Mouse (Mus musculus) thymus, postnatal 25 days (tissue): Measurements from ENCODE around the gene Yrdc.

Experiments
- DNase-seq: peaks from one replicate; pipeline ENCODE4 v3.0.0; 2022

Yrdc gene

GRCm38 (mm10) chr4:124850261-124850913 is at the start of gene Yrdc:
TSS of gene Yrdc (plus strand) at chr4:124850679.
- peak; percentile 94 for DNase-seq

DNA sequence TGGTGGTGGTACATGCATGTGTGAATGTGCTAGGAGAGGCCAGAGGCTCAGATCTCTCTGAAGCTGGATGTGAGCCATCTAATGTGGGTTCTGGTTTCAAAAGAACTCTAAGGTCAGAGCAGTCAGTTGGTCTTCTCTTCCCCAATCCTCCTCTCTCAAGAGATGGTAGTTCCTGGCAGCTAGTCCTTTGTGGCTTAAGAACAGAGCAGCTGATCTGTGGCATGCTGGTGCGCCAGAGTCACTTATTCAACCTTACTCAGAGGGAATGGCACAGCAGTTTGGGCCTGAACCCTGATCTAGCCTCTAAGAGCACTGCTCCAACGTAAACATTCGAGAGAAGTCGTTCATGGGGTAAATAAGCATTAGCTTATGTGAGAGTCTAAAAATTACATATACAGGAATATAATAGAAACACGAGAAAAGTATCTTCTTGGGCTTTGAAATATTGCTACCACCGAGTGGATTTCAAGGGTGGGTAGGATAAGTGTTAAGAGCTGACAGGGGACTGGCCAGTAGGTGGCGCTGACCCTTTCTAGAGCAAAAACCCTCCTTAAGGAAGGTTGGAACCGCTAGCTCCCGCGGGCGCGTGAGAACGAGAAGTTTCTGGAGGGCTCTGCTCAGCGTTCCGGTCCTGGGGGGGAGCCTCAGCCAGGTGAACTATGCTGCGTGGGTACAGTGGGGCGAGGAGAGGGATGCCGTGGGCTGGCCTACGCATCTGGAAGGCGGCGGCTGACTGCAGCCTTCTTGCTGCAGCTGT is 48.7 kb upstream of the Yrdc start, which contains the start of gene Mtf1:
TSS of gene Mtf1 (plus strand) at position 553 of the 757 bp plus-strand sequence.
- peak; percentile 87 for DNase-seq

GRCm38 (mm10) chr4:124802309-124803260 is 47.9 kb upstream of the Yrdc start:
- peak; percentile 97 for DNase-seq

DNA sequence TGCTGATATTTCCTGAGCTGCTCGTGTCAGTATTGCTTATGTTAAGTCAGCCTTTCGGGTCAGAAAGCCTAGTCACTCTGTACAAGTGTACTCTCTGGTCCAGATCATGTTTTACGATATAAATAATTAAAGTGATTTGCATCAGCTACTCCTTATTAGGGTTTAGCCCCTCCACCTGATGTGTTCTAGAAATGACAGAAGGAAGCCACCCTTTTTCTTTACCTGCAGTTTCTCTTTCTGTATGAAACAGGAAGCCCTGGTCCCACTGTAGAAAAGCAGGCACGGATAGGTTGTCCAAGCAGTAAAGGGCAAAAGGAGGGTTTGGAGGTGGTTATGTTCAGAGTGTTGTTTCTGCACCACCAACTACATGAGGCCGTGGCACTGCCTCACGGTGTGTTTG is 47.1 kb upstream of the Yrdc start:
- DNase-seq, result no peak

DNA sequence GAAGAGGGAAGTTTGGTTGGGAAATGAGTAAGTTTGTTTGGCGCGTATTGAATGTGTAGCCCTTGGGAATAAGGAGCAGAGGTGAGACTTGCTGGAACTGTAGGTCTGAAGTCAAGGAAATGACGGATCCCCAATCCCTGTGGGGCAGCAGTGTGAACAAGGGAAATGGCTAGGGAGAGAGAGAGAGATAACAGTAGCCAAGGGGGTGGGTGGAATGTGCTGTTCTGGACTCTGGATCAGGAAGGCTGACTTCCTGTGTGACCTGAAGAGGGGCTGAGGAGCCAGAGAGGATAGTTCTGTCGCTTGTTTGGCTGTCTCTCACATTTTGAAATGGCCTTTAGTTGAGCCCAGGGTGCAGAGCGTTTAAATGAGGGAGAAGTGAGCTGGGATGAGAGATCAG is 42.0 kb upstream of the Yrdc start:
- DNase-seq, result no peak

DNA sequence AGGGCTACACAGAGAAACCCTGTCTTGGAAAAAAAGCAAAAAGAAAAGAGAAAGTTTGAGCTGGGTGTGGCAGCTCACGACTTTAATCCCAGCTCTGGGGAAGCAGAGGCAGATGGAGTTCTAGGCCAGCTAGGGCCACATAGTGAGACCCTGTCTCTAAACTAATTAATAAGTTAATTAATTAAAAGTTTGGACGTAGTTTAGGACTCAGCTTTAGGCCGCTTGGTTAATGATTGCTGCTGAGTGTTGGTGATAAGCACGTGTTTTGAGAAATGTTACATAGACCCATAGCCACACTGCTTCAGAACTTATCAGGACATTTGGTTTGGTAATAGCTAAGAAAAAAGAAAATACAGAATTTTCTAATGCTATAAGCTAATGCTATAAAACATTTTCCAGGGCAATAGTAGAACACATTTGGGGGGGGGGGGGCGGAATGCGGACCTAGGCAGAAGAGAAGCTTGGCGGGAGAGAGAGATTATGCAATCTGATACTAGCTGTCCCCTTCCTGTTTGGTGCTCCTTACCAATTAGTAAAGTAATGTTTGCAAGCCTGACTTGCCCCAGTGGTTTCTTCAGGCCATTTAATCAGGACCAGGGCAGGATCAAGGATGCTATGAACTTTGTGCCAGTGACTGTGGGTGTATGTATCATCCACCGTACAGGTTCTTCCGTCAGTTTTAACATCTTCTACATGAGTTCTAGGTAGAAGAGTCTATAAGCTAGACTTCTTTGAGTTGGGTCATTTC is 41.2 kb upstream of the Yrdc start:
- DNase-seq, result no peak

GRCm38 (mm10) chr4:124810056-124810455 is 40.4 kb upstream of the Yrdc start:
- no peak for DNase-seq

DNA sequence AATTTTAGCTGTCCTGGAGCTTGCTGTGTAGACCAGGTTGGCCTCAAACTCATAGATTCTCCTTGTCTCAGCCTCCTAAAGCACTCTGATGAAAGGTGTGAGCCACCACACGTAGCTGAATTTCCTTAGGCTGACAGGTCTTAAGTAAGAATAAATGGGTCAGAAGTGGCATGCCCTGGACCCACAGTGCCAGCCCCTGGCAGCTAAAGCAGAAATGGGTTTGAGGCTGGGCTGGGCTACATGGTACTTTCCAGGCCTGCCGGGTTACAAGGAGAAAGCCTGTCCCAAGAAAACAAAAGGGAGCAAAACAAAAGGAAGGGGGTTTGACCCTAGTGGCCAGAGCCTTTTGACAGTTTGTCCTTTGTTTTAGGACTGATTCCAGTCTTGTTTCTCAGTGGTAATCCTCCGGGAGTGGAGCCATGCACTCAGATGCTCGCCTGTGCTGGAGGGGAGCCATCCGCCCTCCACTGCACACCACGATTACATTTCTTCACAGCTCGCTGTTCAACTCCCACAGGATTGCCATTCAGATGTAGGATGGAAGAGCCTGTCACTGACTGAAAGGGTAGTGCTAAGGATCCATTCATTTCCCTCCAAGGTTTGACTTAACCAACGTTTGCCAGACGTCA is 39.0 kb upstream of the Yrdc start:
- no peak for DNase-seq

GRCm38 (mm10) chr4:124815901-124816300 is 34.6 kb upstream of the Yrdc start:
- DNase-seq, result no peak

DNA sequence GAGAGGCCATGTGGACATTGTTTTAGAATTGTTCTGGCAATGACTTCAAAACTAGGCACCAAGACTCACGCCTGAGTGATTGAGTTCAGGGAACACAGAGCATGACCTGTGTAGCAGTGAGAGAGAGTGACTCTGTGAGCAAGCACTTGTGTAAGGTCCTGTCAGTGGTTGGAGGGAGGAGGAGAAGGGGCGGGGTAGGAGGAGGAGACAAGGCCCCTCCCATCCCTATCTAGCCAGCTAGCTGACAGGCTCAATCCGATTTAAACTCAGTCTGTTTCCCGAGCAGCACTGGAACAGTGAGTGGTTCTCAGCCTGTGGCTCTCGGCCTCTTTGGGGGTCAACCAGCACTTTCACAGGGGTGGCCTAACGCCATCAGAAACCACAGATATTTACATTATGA is 32.7 kb upstream of the Yrdc start:
- DNase-seq, result no peak

DNA sequence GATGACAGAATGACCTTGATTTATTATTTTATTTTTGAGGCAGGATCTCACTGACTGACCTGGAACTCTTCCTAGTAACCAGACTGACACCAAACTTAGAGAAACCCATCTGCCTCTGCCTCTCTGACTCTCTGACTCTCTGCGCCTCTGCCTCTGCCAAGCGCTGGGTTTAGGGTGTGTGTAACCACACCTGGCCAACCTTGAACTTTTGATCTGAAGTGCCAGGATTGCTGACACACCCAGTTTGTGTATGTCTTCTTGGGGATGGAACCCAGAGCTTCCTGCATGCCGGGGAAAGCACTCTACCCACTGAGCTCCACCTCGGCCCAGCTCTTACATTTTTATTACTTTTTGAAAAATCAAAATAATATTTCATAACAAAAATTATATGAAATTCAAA is 31.6 kb upstream of the Yrdc start:
- DNase-seq, result no peak

DNA sequence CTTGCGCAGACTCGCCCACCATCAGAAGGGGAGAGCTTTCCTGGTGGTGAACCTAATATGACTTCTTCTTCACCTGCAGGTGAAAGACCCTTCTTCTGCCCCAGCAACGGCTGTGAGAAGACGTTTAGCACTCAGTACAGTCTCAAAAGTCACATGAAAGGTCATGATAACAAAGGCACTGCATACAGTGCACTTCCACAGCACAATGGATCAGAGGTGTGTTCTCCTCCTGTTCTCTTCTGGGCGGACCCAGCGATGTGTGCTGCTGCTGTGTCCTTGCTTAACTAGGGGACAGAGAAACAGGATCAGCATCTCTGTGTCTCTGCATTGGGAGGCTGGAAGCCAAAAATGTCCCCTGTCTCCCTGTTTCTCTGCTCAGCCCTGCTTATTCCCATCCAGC is 25.5 kb upstream of the Yrdc start:
- no peak for DNase-seq

DNA sequence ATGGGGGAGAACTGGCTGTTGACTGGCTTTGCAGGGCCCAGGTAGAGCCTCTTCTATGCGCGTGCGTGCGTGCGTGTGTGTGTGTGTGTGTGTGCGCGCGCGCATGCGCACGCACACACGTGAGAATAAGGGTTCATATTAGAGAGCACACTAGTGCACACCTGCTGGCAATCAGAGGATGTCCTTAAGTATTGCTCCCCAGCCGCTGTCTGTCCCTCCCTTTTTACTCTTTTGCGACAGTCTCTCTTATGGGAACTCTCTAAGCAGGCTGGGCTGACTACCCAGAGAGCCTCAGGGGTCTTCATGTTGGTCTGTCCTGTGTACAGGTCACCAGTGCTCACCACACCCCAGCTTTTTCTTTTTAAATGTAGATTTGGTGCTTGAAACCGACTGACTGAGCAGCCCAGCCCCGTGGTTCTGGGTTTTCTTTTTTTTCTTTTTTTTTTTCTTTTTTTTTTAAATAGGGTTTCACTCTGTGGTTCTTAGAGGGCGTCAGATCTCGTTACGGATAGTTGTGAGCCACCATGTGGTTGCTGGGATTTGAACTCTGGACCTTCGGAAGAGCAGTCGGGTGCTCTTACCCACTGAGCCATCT is 25.0 kb upstream of the Yrdc start:
- no peak for DNase-seq

DNA sequence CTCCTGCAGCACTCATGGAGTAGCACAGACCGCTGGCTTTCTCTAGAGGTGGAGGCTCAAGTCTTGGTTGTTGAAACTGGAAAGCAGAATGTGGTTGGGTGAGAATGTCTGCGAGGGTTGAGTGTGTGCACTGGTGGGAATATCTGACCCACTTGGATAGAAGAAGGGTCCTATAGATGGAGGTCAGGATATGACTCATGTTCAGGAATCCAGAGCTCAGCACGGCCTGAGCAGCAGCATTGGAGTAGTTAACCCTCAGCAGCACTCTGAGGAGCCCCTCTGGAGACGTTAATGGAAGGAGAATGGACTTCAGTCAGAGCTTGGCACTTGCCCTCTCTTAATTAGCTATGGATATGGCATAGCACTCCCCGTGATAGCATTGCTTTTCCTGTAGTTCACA is 20.8 kb upstream of the Yrdc start:
- DNase-seq, result no peak

DNA sequence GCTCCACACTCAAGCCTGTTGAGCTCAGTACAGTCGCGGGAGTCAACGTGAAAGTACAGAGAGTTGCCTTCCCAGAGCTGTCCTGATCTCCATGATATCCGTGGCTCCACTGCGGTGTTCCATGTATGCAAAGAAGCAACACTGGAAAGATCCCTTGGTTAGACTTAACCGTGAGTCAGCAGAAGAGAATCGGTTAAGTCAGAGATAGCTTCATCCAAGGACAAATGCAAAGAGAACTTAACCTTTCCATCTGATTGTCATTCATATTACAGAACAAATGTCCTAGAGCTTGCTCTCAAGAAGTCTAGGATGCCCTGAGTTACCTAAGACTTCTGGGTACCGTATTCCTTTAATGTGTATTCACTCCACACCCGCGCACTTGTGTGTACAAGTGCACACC is 17.7 kb upstream of the Yrdc start:
- no peak for DNase-seq

DNA sequence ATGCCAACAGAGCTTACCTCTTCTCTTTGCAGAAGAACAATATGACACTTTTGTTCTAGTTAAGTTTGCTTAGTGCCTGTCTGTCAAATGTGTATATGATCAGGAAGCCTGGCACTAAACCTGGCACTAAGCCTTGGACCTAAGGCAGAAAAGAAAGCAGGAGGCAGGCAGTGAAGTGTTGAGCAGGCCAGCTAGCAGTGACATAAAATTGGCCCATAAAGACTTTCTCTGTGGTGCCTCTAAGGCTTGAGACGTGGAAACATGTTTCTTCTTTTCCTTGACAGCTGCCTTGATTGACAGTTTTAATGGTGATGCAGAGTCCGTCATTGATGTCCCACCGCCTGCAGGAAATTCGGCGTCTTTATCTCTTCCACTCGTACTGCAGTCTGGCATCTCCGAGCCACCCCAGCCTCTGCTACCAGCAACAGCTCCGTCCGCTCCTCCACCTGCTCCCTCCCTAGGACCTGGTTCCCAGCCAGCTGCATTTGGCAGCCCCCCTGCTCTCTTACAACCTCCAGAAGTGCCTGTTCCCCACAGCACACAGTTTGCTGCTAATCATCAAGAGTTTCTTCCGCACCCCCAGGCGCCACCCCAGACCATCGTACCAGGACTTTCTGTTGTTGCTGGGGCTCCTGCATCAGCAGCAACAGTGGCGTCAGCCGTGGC is 12.3 kb upstream of the Yrdc start:
- no peak for DNase-seq

DNA sequence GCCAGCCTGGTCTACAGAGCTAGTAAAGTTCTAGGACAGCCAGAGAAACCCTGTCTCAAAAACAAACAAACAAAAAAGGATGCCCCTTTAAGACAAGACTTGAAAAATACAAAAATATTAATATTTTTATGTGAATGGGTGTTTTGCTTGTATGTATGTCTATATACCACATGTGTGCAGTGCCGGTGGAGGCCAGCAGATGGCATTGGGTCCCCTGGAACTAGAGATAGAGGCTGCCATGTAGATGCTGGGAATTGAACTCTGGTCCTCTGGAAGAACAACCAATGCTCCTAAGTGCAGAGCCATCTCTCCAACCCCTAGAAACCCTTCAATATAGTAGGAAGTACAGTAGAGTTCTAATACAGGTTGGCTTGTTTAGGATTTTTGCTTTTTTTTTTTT is 9.5 kb upstream of the Yrdc start:
- no peak for DNase-seq

- peak; percentile 46 for DNase-seq
Observed at GRCm38 (mm10) chr4:124843493-124843892, 7.0 kb upstream of the Yrdc start.

DNA sequence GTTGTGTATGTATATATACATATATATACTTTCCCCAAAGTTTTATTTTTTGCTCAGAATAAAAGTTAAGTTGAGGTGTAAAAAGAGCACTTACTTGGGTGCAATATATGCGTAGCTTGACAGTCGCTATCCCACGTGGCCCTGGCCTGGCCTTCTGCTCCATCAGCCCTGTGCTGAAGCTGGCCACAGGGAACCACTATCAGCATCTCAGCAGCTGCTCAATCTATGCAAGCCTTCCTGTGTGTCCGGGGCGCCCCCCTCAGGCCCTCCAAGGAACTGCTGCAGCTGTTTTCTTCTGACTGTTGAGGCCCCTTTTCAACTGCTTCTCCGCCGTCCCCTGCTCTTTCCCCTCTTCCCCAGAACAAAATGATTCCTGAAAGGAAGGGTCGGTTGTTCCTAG is 2.9 kb upstream of the Yrdc start:
- peak; percentile 80 for DNase-seq

- DNase-seq, result peak; percentile 8
Observed at GRCm38 (mm10) chr4:124849631-124850260, 733 bp upstream of the Yrdc start.
